Mouse (Mus musculus): Measurements from ENCODE around the gene Plxnb2.

DNA sequence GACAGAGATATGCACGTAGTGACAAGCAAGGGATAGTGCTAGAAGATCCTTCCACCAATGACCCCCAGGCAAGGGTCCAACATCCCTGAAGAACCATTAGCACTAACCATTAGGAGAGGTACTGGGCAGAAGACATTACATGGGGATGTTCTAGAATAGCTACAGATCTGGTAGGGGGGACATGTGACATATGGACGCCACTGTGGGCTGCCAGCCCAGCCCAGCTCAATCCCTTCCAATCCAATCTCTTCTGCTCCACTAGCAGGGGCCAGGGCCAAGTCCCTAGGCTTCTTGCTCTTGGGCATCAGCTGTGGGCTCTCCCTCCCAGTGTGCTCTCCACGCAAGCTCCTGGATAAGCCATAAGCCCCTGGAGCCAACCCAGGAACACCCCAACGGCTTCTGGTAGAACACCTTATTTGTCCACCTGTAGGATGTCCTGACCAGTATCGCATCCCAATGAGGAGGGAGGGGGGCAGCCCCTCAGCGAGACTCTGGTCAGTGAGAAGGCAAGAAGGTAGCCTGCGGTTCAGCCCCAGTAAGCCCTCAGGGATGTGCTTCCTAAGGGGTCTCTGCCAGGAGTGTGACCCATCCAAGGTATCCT is 2.2 kb downstream of the Plxnb2 start:
- TF ChIP-seq CTCF (IDR thresholded peaks at IDR 0.05; ENCODE audit: extremely low read depth, insufficient read depth, insufficient read length, insufficient replicate concordance) (no peak), POLR2A (IDR thresholded peaks at IDR 0.05; ENCODE audit: low read depth, low read length) (no peak)

Data from spleen, adult 2 months (tissue).